Mouse (Mus musculus) lung, postnatal 10 days (tissue): ENCODE results near the gene Myo1a.
"Not testable (repeated sequence)": the region's sequence is repeated elsewhere in the genome, so short reads cannot be mapped to it uniquely, and the experiment has no call there.

Experiments used
- DNase-seq: peaks from one replicate; pipeline ENCODE4 v3.0.0; 2021

Gene Myo1a

GRCm38 (mm10) chr10:127730933-127731310 lies 26.0 kb downstream of the Myo1a start:
- no peak for DNase-seq

DNA sequence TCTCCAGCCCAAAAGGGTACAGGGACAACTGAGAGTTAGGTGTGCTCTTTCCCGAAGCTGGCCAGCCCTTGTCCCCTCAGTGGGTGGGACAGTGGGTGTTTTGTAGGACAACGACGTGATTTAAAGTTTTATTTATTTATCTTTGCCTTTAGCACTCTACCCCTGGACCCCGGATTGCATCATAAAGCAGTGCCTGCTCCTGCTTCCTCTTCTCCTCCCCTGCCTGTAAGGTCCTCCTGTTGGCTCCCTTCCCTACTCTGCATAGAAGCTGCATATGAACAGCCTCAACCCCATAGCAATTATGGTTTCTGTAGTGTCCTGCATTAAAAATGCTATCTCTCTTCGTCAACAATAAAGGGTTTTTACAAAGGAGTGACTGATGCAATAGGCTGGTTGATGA lies 26.4 kb downstream of the Myo1a start:
- DNase-seq = no peak

DNA sequence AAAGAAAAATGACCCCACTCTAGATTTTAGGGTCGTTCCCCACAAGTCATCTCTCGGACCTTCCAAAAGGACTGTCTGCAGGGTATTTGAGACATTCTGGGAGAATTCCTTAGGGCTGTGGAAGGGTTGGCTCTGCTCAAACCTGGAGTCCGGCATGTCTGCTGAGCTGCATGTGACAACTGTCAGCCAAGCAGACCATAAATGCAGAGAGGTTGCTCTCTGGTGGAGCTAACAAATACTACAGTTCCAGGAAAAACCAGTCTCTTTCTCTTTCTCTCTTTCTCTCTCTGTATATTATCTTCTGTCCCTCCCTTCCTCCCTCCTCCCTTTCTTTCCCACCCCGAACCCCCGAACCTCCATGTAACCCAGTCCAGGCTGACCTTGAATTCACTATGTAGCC lies 29.5 kb downstream of the Myo1a start:
- peak; percentile 55 for DNase-seq

GRCm38 (mm10) chr10:127736266-127736665 lies 31.3 kb downstream of the Myo1a start:
- DNase-seq = no peak

DNA sequence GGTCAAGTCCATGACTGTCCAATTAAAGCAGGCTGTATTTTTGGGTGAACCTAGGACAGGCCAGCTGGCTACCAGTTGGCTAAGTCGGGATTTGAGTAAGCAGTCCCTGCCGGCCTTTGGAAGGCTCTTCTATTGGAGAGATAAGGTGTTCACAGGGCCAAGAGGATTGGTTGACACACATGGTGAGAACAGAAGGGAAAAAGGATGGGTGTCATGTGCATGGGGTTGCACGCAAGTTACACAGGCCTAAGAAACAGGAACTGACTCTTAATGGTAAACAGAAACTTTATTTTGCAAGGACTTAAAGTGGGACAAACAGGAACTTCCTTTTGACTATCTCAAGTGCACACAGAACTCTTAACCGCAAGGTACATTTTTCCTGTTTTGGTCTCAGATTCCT lies 31.9 kb downstream of the Myo1a start:
- no peak for DNase-seq

DNA sequence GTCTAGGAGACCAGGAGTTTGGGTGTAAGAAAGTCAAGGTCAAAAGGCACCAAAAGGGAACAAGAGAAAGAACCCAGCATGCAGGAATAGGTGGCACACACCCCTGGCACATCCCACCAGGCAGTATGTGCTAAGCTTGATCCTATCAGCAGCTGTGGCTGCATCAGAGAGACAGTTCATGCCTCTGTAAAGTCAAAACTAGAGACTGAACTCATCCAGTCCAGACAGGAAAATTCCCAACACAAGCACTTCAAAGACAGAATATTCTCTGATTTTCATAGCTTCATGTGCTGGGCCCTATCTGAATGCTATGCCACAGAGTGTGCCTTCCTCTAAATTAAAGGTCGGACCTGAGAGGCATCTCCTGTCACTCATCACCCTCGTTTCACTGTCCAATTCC lies 32.6 kb downstream of the Myo1a start:
- no peak for DNase-seq

- DNase-seq = peak; percentile 59
Observed at GRCm38 (mm10) chr10:127738151-127738882, 33.3 kb downstream of the Myo1a start.

- DNase-seq = peak; percentile 85
Observed at GRCm38 (mm10) chr10:127739083-127739660, 34.2 kb downstream of the Myo1a start, which contains the start of gene Zbtb39. Gene Zbtb39, plus strand, starts transcription at chr10:127739538.

DNA sequence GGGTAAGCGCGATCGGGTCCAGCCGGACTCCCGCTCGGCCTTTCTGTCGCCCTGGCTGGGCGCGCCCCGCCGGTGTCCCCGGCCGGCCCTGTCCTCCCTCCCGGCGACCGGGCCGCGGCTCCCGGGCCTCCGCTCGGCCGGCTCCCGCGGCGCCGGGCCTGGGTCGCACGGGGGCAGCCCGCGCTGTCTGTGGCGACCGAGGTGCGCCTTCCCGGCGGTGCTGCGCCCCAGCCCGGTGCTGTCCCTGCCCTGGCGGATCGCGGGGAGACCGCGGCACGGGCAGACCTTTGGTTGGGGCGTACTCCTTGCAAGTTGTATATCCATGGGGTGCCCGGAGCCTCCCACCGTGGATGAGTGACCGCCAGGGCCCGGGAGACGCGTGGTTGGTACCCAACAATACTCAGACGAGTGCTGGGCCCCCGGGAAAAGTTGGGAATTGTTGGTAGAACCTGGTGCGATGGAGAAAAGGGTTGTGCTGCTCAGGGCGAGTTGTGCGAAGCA lies 34.7 kb downstream of the Myo1a start:
- peak; percentile 40 for DNase-seq

- peak; percentile 68 for DNase-seq
Observed at GRCm38 (mm10) chr10:127744661-127745060, 39.7 kb downstream of the Myo1a start.

DNA sequence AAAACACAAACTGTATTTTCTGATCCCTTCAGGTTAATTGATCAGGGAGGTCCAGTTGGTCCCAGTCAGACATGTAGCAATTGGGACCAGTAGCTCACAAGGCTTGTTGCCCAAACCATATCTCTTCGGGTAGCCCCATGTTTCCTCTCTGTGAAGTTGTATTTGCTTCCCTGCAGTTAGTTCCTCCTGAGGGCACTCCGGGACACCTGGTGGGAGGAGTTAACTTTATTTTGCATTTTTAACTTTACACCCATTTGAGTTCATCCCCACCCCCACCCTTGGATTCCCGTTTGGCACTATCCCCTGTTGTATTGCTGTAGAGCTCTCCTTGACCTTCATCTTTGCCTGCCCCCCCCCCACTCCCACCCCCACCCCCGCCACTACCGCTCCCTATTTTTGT lies 40.9 kb downstream of the Myo1a start:
- no peak for DNase-seq

GRCm38 (mm10) chr10:127747254-127747653 lies 42.3 kb downstream of the Myo1a start:
- no peak for DNase-seq

- peak; percentile 63 for DNase-seq
Observed at GRCm38 (mm10) chr10:127748847-127749612, 44.1 kb downstream of the Myo1a start.

DNA sequence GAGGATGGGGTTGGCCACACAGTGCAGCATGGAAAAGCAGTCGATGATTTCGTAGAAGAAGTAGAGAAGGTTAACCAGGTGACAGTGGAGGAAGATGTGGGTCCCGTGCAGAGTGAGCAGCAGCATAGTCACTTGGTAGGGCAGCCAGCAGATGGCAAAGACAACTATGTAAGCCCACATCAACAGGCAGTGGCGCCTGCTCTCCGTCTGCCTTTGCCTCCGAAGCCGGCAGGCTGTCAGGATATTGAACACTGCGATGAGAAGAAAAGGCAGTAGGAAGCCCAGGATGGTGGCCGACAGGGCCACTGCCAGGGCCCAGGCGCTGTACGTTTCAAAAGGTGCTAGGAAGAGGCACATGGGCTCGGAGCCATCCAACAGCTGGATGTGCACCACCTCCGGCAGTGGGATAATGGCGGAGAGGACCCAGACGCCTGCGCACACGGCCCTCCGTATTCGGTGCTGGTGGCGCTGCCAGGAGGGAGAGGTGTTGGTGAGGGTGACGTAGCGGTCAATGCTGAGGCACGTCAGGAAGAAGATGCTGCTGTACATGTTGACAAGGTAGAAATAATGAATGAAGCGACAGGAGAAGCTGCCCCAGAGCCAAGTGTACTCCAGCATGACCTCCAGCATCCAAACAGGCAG lies 45.3 kb downstream of the Myo1a start:
- DNase-seq = no peak

GRCm38 (mm10) chr10:127751548-127751947 lies 46.6 kb downstream of the Myo1a start, which contains the start of gene Gpr182:
Gene Gpr182, minus strand, starts transcription at chr10:127751732.
- peak; percentile 70 for DNase-seq

DNA sequence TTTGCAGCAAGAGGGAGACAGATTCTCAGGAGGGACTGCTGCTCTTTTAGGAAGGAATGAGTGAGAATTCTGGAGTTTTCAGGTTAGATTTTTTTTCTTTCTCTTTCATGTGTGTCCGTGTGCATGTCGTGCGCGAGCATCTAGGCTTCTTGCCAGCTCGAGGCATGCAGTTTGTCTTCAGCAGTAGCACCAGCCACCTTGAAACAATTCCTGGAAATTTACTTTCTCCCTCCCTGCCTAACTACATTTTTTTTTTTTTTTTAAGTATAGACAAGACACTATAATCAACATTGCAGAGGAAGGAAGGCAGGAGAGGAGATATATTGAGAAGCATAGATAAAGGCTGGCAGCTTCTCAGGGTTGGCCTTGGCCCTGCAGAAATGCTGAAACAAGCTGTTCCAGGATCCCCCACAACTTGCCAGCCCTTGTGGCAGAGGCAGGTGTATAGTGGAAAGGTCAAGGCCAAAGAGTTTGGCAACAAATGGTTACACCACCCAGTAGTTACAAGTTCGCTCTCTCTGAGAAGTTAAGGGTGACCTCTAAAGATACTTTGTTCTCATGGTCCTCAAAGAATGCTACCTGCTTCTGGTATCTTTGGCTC lies 49.7 kb downstream of the Myo1a start:
- DNase-seq = peak; percentile 70

DNA sequence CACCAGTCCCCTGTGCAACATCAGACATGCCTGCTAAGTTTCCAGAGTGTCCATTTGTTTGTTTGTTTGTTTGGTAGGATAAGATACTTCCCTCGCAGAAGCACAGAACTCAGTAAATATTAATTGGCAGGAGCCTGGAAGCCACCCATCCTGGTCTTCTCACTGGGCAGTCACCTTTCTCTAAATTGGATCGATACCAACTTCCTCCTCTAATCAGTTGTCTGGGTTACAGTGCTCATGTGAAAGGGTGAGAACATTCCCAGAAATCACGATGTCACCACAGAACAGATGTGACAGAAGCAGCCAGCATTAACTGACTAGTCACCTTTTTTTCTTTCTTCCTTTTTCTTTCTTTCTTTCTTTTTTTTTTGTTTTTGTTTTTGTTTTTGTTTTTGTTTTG lies 50.3 kb downstream of the Myo1a start:
- DNase-seq = no peak

DNA sequence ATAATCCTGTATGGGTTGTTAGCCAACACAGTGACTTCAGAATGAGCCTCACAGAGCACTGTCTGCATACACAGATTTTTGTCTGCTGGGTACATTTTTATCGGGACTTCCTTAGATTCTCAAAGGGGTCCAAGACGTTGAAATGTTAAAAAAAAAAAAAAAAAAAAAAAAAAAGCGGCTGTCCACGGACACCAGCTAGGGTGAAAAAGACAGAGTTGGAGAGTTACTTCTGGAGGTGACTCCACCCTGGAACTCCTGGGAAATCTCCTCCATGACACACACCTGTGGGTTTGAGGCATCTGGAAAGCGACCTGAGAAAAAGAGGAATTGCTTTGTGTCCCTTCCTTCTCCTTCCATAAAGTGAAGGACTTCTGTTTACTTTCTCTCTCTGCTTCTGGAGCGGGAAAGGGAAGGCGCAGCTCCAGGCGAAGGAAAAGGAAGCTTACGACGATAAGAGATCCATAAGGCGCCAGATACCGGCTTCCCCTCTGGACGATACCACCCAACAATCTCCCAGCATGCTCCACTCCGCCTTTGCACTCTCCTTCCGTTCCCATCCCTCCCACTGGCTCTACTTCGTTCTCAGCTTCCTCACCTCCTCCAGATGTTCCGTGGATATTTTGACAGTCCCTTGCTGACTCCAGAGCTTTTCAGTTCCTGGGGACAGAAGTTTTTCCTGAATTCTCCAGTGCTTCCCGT lies 50.9 kb downstream of the Myo1a start:
- peak; percentile 66 for DNase-seq

DNA sequence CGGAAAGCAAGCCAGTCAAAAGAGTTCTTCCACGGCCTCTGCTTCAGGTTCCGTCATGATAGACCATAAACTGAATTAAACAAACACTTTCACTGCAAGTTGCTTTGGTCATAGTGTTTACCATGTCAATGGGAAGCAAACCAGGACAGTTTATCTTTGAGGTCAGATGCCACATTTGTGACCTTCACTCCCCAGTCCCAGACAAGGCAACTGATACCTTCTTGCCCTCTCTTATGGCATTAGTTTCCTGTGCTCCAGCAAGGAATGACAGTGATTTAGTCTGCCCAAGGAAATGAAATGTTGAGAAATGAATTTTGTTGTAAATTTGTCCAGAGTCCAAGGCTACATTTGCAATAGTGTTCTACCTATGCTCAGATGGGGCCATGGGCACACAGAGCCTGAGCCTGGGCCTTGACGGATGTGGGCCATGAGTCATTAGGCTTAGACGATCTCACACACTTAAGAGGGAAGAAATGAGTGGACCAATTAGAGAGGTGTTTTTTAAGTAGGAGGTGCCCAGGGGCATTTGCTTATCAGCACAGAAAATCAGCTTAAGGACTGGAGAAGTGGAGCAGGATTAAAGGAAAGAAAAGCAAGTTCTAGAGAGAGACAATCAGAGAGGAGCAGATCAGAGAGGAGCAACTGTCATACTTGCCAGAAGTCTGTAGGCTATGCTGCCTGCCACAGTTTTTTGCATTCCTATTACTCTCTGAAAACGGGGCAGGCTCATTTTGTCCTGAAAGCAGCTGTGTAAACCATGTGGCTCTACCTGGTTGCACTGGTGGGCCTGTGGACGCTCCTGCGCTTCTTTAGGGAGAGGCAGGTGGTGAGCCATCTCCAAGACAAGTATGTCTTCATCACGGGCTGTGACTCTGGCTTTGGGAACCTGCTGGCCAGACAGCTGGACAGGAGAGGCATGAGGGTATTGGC lies 54.5 kb downstream of the Myo1a start, which contains the start of the genes Rdh1 and Rdh16f1:
Gene Rdh1 (plus strand): TSS at position 541 of the 930 bp plus-strand sequence.
Gene Rdh16f1 (plus strand): TSS at position 607 of the 930 bp plus-strand sequence.
- no peak for DNase-seq

DNA sequence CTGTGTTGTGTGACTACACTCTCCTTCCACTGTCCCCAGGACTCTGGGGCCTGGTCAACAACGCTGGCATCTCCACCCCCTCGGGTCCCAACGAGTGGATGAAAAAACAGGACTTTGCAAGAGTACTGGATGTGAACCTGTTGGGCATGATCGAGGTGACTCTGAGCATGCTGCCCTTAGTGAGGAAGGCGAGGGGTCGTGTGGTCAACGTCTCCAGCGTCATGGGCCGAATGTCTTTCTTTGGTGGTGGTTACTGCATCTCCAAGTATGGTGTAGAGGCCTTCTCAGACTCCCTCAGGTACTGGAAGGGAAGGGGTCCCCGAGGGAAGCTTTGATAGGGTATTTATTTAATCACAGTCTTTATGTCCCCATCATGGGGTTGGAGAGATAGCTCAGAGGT lies 58.0 kb downstream of the Myo1a start:
- not testable (repeated sequence) for DNase-seq
